Mouse (Mus musculus): ENCODE measurements around the gene Insig1. TPM values are rescaled to one million over a fixed set of nuclear protein-coding genes. Genes with fewer than 3 reads are reported as not detected.

Gene Insig1
- polyA plus RNA-seq, 2 experiments = 48.7 to 61.6 TPM

GRCm38 (mm10) chr5:28043386-28043785 is 27.8 kb upstream of the Insig1 start:
- no peak for TF ChIP-seq POLR2A (IDR thresholded peaks at IDR 0.05; ENCODE audit: borderline replicate concordance, extremely low read depth, insufficient read depth, insufficient read length)
- H3K36me3 ChIP-seq (ENCODE audit: control insufficient read depth, insufficient read depth, low read length) = no peaks in the 10 kb centered on the region
- WGBS = 80% methylated on average over 5 of the region's 5 CpGs
- no peak overlapping the region for H3K4me2 ChIP-seq (replicated peaks; ENCODE audit: low read depth, low read length, severe bottlenecking)
- DNase-seq (ENCODE audit: low spot score) (no peak), ATAC-seq (ENCODE audit: low FRiP score, low read depth) (no peak)
- H3K9ac ChIP-seq (ENCODE audit: low read depth, low read length, severe bottlenecking) = no peak overlapping the region
- H3K27me3 ChIP-seq (ENCODE audit: control insufficient read depth, insufficient read depth, low read length) = no peaks in the 10 kb centered on the region
- no peaks in the 10 kb centered on the region for H3K4me1 ChIP-seq (ENCODE audit: control insufficient read depth, insufficient read depth, low read length)
- H3K4me3 ChIP-seq (replicated peaks; ENCODE audit: low read length) = no peak overlapping the region
- H3K27ac ChIP-seq (replicated peaks; ENCODE audit: low read depth, low read length) = no peak overlapping the region
- no peaks in the 10 kb centered on the region for H3K9me3 ChIP-seq (ENCODE audit: control insufficient read depth, low read length)

GRCm38 (mm10) chr5:28046966-28047365 is 24.2 kb upstream of the Insig1 start:
- Histone ChIP-seq H3K9me3 (ENCODE audit: control insufficient read depth, low read length) (no peaks in the 10 kb centered on the region), H3K36me3 (ENCODE audit: control insufficient read depth, insufficient read depth, low read length) (no peaks in the 10 kb centered on the region), H3K27ac (replicated peaks; ENCODE audit: low read depth, low read length) (no peak overlapping the region), H3K9ac (ENCODE audit: low read depth, low read length, severe bottlenecking) (no peak overlapping the region), H3K4me1 (ENCODE audit: control insufficient read depth, insufficient read depth, low read length) (no peaks in the 10 kb centered on the region), H3K27me3 (ENCODE audit: control insufficient read depth, insufficient read depth, low read length) (no peaks in the 10 kb centered on the region), H3K4me2 (replicated peaks; ENCODE audit: low read depth, low read length, severe bottlenecking) (no peak overlapping the region), H3K4me3 (replicated peaks; ENCODE audit: low read length) (no peak overlapping the region)
- DNase-seq (ENCODE audit: low spot score) (no peak), ATAC-seq (ENCODE audit: low FRiP score, low read depth) (no peak)
- WGBS = 79% methylated on average over 3 of the region's 3 CpGs
- TF ChIP-seq POLR2A (IDR thresholded peaks at IDR 0.05; ENCODE audit: borderline replicate concordance, extremely low read depth, insufficient read depth, insufficient read length) = no peak

- Histone ChIP-seq H3K9ac (ENCODE audit: low read depth, low read length, severe bottlenecking) (no peak overlapping the region), H3K36me3 (ENCODE audit: control insufficient read depth, insufficient read depth, low read length) (no peaks in the 10 kb centered on the region), H3K27me3 (ENCODE audit: control insufficient read depth, insufficient read depth, low read length) (no peaks in the 10 kb centered on the region), H3K9me3 (ENCODE audit: control insufficient read depth, low read length) (no peaks in the 10 kb centered on the region), H3K4me2 (replicated peaks; ENCODE audit: low read depth, low read length, severe bottlenecking) (no peak overlapping the region), H3K4me3 (replicated peaks; ENCODE audit: low read length) (no peak overlapping the region), H3K27ac (replicated peaks; ENCODE audit: low read depth, low read length) (no peak overlapping the region), H3K4me1 (ENCODE audit: control insufficient read depth, insufficient read depth, low read length) (no peaks in the 10 kb centered on the region)
- 89% methylated on average over 1 of the region's 1 CpGs for WGBS
- no peak for DNase-seq (ENCODE audit: low spot score)
- ATAC-seq (ENCODE audit: low FRiP score, low read depth) = no peak
- no peak for TF ChIP-seq POLR2A (IDR thresholded peaks at IDR 0.05; ENCODE audit: borderline replicate concordance, extremely low read depth, insufficient read depth, insufficient read length)
Measured at GRCm38 (mm10) chr5:28047961-28048360, 23.2 kb upstream of the Insig1 start.

GRCm38 (mm10) chr5:28055450-28055849 is 15.7 kb upstream of the Insig1 start:
- 67% methylated on average over 2 of the region's 2 CpGs for WGBS
- no peak overlapping the region for H3K4me2 ChIP-seq (replicated peaks; ENCODE audit: low read depth, low read length, severe bottlenecking)
- DNase-seq (ENCODE audit: low spot score) = no peak
- no peak for TF ChIP-seq POLR2A (IDR thresholded peaks at IDR 0.05; ENCODE audit: borderline replicate concordance, extremely low read depth, insufficient read depth, insufficient read length)
- H3K9me3 ChIP-seq (ENCODE audit: control insufficient read depth, low read length) = no peaks in the 10 kb centered on the region
- no peak overlapping the region for H3K27ac ChIP-seq (replicated peaks; ENCODE audit: low read depth, low read length)
- H3K4me3 ChIP-seq (replicated peaks; ENCODE audit: low read length) = no peak overlapping the region
- no peak for ATAC-seq (ENCODE audit: low FRiP score, low read depth)
- no peak overlapping the region for H3K9ac ChIP-seq (ENCODE audit: low read depth, low read length, severe bottlenecking)
- no peaks in the 10 kb centered on the region for H3K27me3 ChIP-seq (ENCODE audit: control insufficient read depth, insufficient read depth, low read length)
- H3K36me3 ChIP-seq (ENCODE audit: control insufficient read depth, insufficient read depth, low read length) = no peaks in the 10 kb centered on the region
- H3K4me1 ChIP-seq (ENCODE audit: control insufficient read depth, insufficient read depth, low read length) = no peaks in the 10 kb centered on the region

- no peak for TF ChIP-seq POLR2A (IDR thresholded peaks at IDR 0.05; ENCODE audit: borderline replicate concordance, extremely low read depth, insufficient read depth, insufficient read length)
- 91% methylated on average over 3 of the region's 3 CpGs for WGBS
- no peaks in the 10 kb centered on the region for H3K4me1 ChIP-seq (ENCODE audit: control insufficient read depth, insufficient read depth, low read length)
- no peak overlapping the region for H3K4me3 ChIP-seq (replicated peaks; ENCODE audit: low read length)
- H3K9me3 ChIP-seq (ENCODE audit: control insufficient read depth, low read length) = no peaks in the 10 kb centered on the region
- H3K9ac ChIP-seq (ENCODE audit: low read depth, low read length, severe bottlenecking) = no peak overlapping the region
- no peak for ATAC-seq (ENCODE audit: low FRiP score, low read depth)
- no peak overlapping the region for H3K27ac ChIP-seq (replicated peaks; ENCODE audit: low read depth, low read length)
- H3K36me3 ChIP-seq (ENCODE audit: control insufficient read depth, insufficient read depth, low read length) = no peaks in the 10 kb centered on the region
- H3K4me2 ChIP-seq (replicated peaks; ENCODE audit: low read depth, low read length, severe bottlenecking) = no peak overlapping the region
- no peak for DNase-seq (ENCODE audit: low spot score)
- H3K27me3 ChIP-seq (ENCODE audit: control insufficient read depth, insufficient read depth, low read length) = no peaks in the 10 kb centered on the region
Measured at GRCm38 (mm10) chr5:28056877-28057276, 14.3 kb upstream of the Insig1 start.

- H3K4me2 ChIP-seq (replicated peaks; ENCODE audit: low read depth, low read length, severe bottlenecking) = no peak overlapping the region
- no peak overlapping the region for H3K27ac ChIP-seq (replicated peaks; ENCODE audit: low read depth, low read length)
- no peaks in the 10 kb centered on the region for H3K36me3 ChIP-seq (ENCODE audit: control insufficient read depth, insufficient read depth, low read length)
- H3K9ac ChIP-seq (ENCODE audit: low read depth, low read length, severe bottlenecking) = no peak overlapping the region
- no peak for DNase-seq (ENCODE audit: low spot score)
- H3K4me1 ChIP-seq (ENCODE audit: control insufficient read depth, insufficient read depth, low read length) = no peaks in the 10 kb centered on the region
- no peak overlapping the region for H3K4me3 ChIP-seq (replicated peaks; ENCODE audit: low read length)
- H3K9me3 ChIP-seq (ENCODE audit: control insufficient read depth, low read length) = no peaks in the 10 kb centered on the region
- H3K27me3 ChIP-seq (ENCODE audit: control insufficient read depth, insufficient read depth, low read length) = no peaks in the 10 kb centered on the region
- TF ChIP-seq POLR2A (IDR thresholded peaks at IDR 0.05; ENCODE audit: borderline replicate concordance, extremely low read depth, insufficient read depth, insufficient read length) = no peak
- ATAC-seq (ENCODE audit: low FRiP score, low read depth) = no peak
Measured at GRCm38 (mm10) chr5:28060506-28060905, 10.7 kb upstream of the Insig1 start.

All from limb, embryonic 14.5 days (tissue).